In genomic region chr3:128990183-128990912, GRCm38 (mm10) we compare ENCODE assay signal across 12 mouse cellular contexts.
DNase-seq lines count a peak whose midpoint lies in the region; ATAC-seq and TF ChIP-seq lines count a peak whose summit lies in the region.
"Had no signal": no experiment of that assay in that cellular context is flagged by ENCODE, and none has a peak within 500 bp of the region (broad histone marks: within the 10 kb centered on the region; RNA-seq: fewer than 3 reads in every experiment).

No protein-coding gene starts in this region.

- no peak overlapping the region for H3K9ac ChIP-seq in kidney, embryonic 15.5 days
- H3K9ac ChIP-seq: embryonic facial prominence, embryonic 12.5 days; liver, embryonic 15.5 days had no signal

- TF ChIP-seq CTCF in C2C12 (IDR thresholded peaks at IDR 0.05; ENCODE audit: control insufficient read depth, insufficient read depth, insufficient read length) = no peak

- peak; percentile 2 to 16 for DNase-seq in frontal cortex, postnatal 36 days (ENCODE audit: low spot score in 2 of 2)
- DNase-seq in frontal cortex, adult 2 months (ENCODE audit: extremely low spot score in 1 of 2, low spot score in 1 of 2) = no peak
- DNase-seq in kidney, adult 18-20 months = no peak
- peak; percentile 43 for DNase-seq in gastrocnemius, postnatal 25 days
- no peak for DNase-seq in embryo, embryonic 10.5 days (ENCODE audit: low spot score)
- DNase-seq: cerebellum, adult 11 months had no signal

- WGBS in kidney, embryonic 15.5 days = 53% methylated on average over 17 of the region's 17 CpGs

- H3K9me3 ChIP-seq in kidney, embryonic 15.5 days (replicated peaks) = no peaks in the 10 kb centered on the region
- H3K9me3 ChIP-seq: embryonic facial prominence, embryonic 12.5 days; liver, embryonic 15.5 days had no signal

- H3K4me3 ChIP-seq in kidney, embryonic 15.5 days (replicated peaks) = no peak overlapping the region; the same call in 1 of the 2 replicates
- H3K4me3 ChIP-seq in C2C12 (ENCODE audit: insufficient read depth, poor library complexity, severe bottlenecking) = no peak overlapping the region
- H3K4me3 ChIP-seq: embryonic facial prominence, embryonic 12.5 days; liver, embryonic 15.5 days had no signal

- no peaks in the 10 kb centered on the region for H3K79me3 ChIP-seq in C2C12 (ENCODE audit: low read depth)

- 0 out of 2 replicates have a peak, but pooled peaks cover 3% of the 10 kb centered on the region for H3K4me1 ChIP-seq in kidney, embryonic 15.5 days
- H3K4me1 ChIP-seq: embryonic facial prominence, embryonic 12.5 days; liver, embryonic 15.5 days had no signal

- peak; percentile 77 for ATAC-seq in kidney, embryonic 15.5 days (replicated peaks; ENCODE audit: low FRiP score)
- no peak for ATAC-seq in inflammation-experienced regulatory T-cells, adult 6 months

- H3K4me2 ChIP-seq in kidney, embryonic 15.5 days = peak overlapping the region; percentile 41
- H3K4me2 ChIP-seq: embryonic facial prominence, embryonic 12.5 days; liver, embryonic 15.5 days had no signal

- no peaks in the 10 kb centered on the region for H3K36me3 ChIP-seq in kidney, embryonic 15.5 days
- no peaks in the 10 kb centered on the region for H3K36me3 ChIP-seq in C2C12 (ENCODE audit: control insufficient read depth, insufficient read depth)
- H3K36me3 ChIP-seq: embryonic facial prominence, embryonic 12.5 days; liver, embryonic 15.5 days had no signal

- H3K27ac ChIP-seq in kidney, embryonic 15.5 days = no peak overlapping the region
- H3K27ac ChIP-seq: embryonic facial prominence, embryonic 12.5 days; liver, embryonic 15.5 days had no signal

- peak overlapping the region; percentile 43 for H3ac ChIP-seq in C2C12 (ENCODE audit: control insufficient read depth, insufficient read length, low read depth)

- no peaks in the 10 kb centered on the region for H3K27me3 ChIP-seq in kidney, embryonic 15.5 days
- H3K27me3 ChIP-seq in C2C12 (ENCODE audit: control insufficient read depth, insufficient read depth, insufficient read length) = no peaks in the 10 kb centered on the region
- H3K27me3 ChIP-seq: CH12.LX; embryonic facial prominence, embryonic 12.5 days; liver, embryonic 15.5 days had no signal

- no peaks in the 10 kb centered on the region for H3K79me2 ChIP-seq in C2C12 (ENCODE audit: control insufficient read depth, insufficient read depth)

TF ChIP-seq in C2C12, 6 proteins besides CTCF, POLR2A, EP300 and RAD21:
- no peak for TF ChIP-seq CEBPB (IDR thresholded peaks at IDR 0.05; ENCODE audit: low read depth)
TF ChIP-seq in C2C12: peak in this region for 0.

Comparison
In these comparisons a context has a peak if more than half of its experiments do, and no peak if none do; other contexts are left out.
1. DNase-seq: peak in frontal cortex, postnatal 36 days (2 of 2) and gastrocnemius, postnatal 25 days (single experiment); none in frontal cortex, adult 2 months (0 of 2), kidney, adult 18-20 months (single experiment) and embryo, embryonic 10.5 days (single experiment).